Mouse (Mus musculus) myocyte (in vitro differentiated cells): ENCODE results near the gene Rapgef2. TPM values are rescaled to one million over a fixed set of nuclear protein-coding genes. Genes with fewer than 3 reads are reported as not detected.

ENCODE experiments used
- H3K27me3 ChIP-seq: one replicate; pipeline ENCODE4 v1.6.1; 2011; ENCODE audit not compliant: control insufficient read depth, insufficient read depth, insufficient read length
- H3K36me3 ChIP-seq: one replicate; pipeline ENCODE4 v1.6.1; 2011; ENCODE audit not compliant: control insufficient read depth, insufficient read depth
- H3K4me2 ChIP-seq: one replicate; pipeline ENCODE4 v1.6.1; 2011; ENCODE audit warnings: low read depth, control low read depth
- H3K4me3 ChIP-seq: one replicate; pipeline ENCODE4 v1.5.1; 2011; ENCODE audit warnings: mild to moderate bottlenecking, control low read depth, moderate library complexity
- H3K79me2 ChIP-seq: one replicate; pipeline ENCODE4 v1.6.1; 2011; ENCODE audit not compliant: control insufficient read depth, insufficient read depth
- H3ac ChIP-seq: one replicate; pipeline ENCODE4 v1.6.1; 2011; ENCODE audit not compliant: control insufficient read depth, insufficient read length
- CEBPB ChIP-seq: IDR thresholded peaks from 2 replicates; pipeline ENCODE4 v1.6.1; 2011; ENCODE audit warnings: mild to moderate bottlenecking, moderate library complexity; ENCODE audit not compliant: poor library complexity, insufficient read depth, severe bottlenecking
- E2F4 ChIP-seq: IDR thresholded peaks from one replicate; pipeline ENCODE4 v1.6.1; 2011; ENCODE audit warnings: mild to moderate bottlenecking, control low read depth, moderate library complexity; ENCODE audit not compliant: insufficient read depth
- MAX ChIP-seq: IDR thresholded peaks from one replicate; pipeline ENCODE4 v1.6.1; 2011; ENCODE audit warnings: low read depth, mild to moderate bottlenecking, control low read depth
- MYOD1 ChIP-seq, 3 experiments: IDR thresholded peaks; one replicate each; pipeline ENCODE4 v1.6.1; 2011; ENCODE audit warnings: control low read depth in 2 of 3, low read depth in 2 of 3, mild to moderate bottlenecking in 2 of 3, moderate library complexity in 1 of 3; ENCODE audit not compliant: insufficient read length in 2 of 3, control insufficient read depth in 1 of 3
- MYOG ChIP-seq, 3 experiments: IDR thresholded peaks; one replicate each; pipeline ENCODE4 v1.6.1; 2011; ENCODE audit warnings: control low read depth in 2 of 3, low read depth in 2 of 3, mild to moderate bottlenecking in 2 of 3; ENCODE audit not compliant: insufficient read length in 2 of 3, control insufficient read depth in 1 of 3, insufficient read depth in 1 of 3
- POLR2A ChIP-seq: IDR thresholded peaks from one replicate; pipeline ENCODE4 v1.6.1; 2011; ENCODE audit warnings: low read depth, mild to moderate bottlenecking, control low read depth, moderate library complexity; ENCODE audit not compliant: insufficient read length
- POLR2AphosphoS2 ChIP-seq: IDR thresholded peaks from one replicate; pipeline ENCODE4 v1.6.1; 2011; ENCODE audit warnings: low read depth, control low read depth; ENCODE audit not compliant: insufficient read length
- REST ChIP-seq: IDR thresholded peaks from one replicate; pipeline ENCODE4 v1.6.1; 2011; ENCODE audit warnings: mild to moderate bottlenecking, control low read depth, moderate library complexity; ENCODE audit not compliant: insufficient read depth, insufficient read length
- SRF ChIP-seq: IDR thresholded peaks from one replicate; pipeline ENCODE4 v1.6.1; 2011; ENCODE audit warnings: low read depth; ENCODE audit not compliant: control insufficient read depth, insufficient read length
- TCF12 ChIP-seq: IDR thresholded peaks from one replicate; pipeline ENCODE4 v1.6.1; 2011; ENCODE audit warnings: mild to moderate bottlenecking, control low read depth; ENCODE audit not compliant: poor library complexity, insufficient read depth, severe bottlenecking
- TCF3 ChIP-seq: IDR thresholded peaks from one replicate; pipeline ENCODE4 v1.6.1; 2011; ENCODE audit warnings: low read depth, control low read depth; ENCODE audit not compliant: insufficient read length
- USF1 ChIP-seq: IDR thresholded peaks from one replicate; pipeline ENCODE4 v1.6.1; 2011; ENCODE audit warnings: low read depth, mild to moderate bottlenecking, control low read depth, moderate library complexity
- polyA plus RNA-seq: library from polyadenylated mRNA; unstranded; fragments of >200 nt; fragmentation: generic; extraction: Trizol; gene quantifications from one replicate; pipeline ENCODE4 v1.2.1, GENCODE M21; 2012; ENCODE audit warnings: missing spikeins

Gene Rapgef2
- polyA plus RNA-seq, 1 experiment, result 5.8 TPM

- Histone ChIP-seq H3K36me3 (no peaks in the 10 kb centered on the region), H3K4me2 (no peak overlapping the region), H3K79me2 (no peaks in the 10 kb centered on the region), H3ac (no peak overlapping the region), H3K27me3 (no peaks in the 10 kb centered on the region), H3K4me3 (no peak overlapping the region)
- TF ChIP-seq E2F4 (no peak), MAX (no peak), USF1 (no peak), TCF12 (no peak), SRF (no peak), POLR2A (no peak), MYOD1 (IDR thresholded peaks at IDR 0.05; ENCODE audit: control insufficient read depth in 1 of 3, insufficient read length in 2 of 3, low read depth in 2 of 3) (no peak), TCF3 (no peak), MYOG (IDR thresholded peaks at IDR 0.05; ENCODE audit: control insufficient read depth in 1 of 3, insufficient read depth in 1 of 3, insufficient read length in 2 of 3, low read depth in 2 of 3) (no peak), REST (no peak), POLR2AphosphoS2 (no peak), CEBPB (no peak)
Measured at GRCm38 (mm10) chr3:79314006-79314698, 27.8 kb upstream of the Rapgef2 start.

GRCm38 (mm10) chr3:79311895-79312294 is 25.6 kb upstream of the Rapgef2 start:
- Histone ChIP-seq H3K4me2 (no peak overlapping the region), H3ac (no peak overlapping the region), H3K79me2 (no peaks in the 10 kb centered on the region), H3K4me3 (no peak overlapping the region), H3K27me3 (no peaks in the 10 kb centered on the region), H3K36me3 (no peaks in the 10 kb centered on the region)
- TF ChIP-seq USF1 (no peak), TCF3 (no peak), POLR2AphosphoS2 (no peak), MYOD1 (IDR thresholded peaks at IDR 0.05; ENCODE audit: control insufficient read depth in 1 of 3, insufficient read length in 2 of 3, low read depth in 2 of 3) (no peak), SRF (no peak), MYOG (IDR thresholded peaks at IDR 0.05; ENCODE audit: control insufficient read depth in 1 of 3, insufficient read depth in 1 of 3, insufficient read length in 2 of 3, low read depth in 2 of 3) (no peak), REST (no peak), MAX (no peak), CEBPB (no peak), TCF12 (no peak), E2F4 (no peak)

- Histone ChIP-seq H3K79me2 (no peaks in the 10 kb centered on the region), H3ac (no peak overlapping the region), H3K4me2 (no peak overlapping the region), H3K27me3 (no peaks in the 10 kb centered on the region), H3K36me3 (no peaks in the 10 kb centered on the region), H3K4me3 (no peak overlapping the region)
- TF ChIP-seq MYOD1 (IDR thresholded peaks at IDR 0.05; ENCODE audit: control insufficient read depth in 1 of 3, insufficient read length in 2 of 3, low read depth in 2 of 3) (no peak), TCF12 (no peak), SRF (no peak), E2F4 (no peak), MAX (no peak), POLR2AphosphoS2 (no peak), POLR2A (no peak), REST (no peak), CEBPB (no peak), USF1 (no peak), TCF3 (no peak), MYOG (IDR thresholded peaks at IDR 0.05; ENCODE audit: control insufficient read depth in 1 of 3, insufficient read depth in 1 of 3, insufficient read length in 2 of 3, low read depth in 2 of 3) (no peak)
Measured at GRCm38 (mm10) chr3:79310184-79310583, 23.9 kb upstream of the Rapgef2 start.

- H3K79me2 ChIP-seq, result no peaks in the 10 kb centered on the region
Measured at GRCm38 (mm10) chr3:79308605-79309004, 22.3 kb upstream of the Rapgef2 start.

More at GRCm38 (mm10) chr3:79308605-79309004, 22.3 kb upstream of the Rapgef2 start:
- no peak overlapping the region for H3ac ChIP-seq
- no peaks in the 10 kb centered on the region for H3K27me3 ChIP-seq
- no peak overlapping the region for H3K4me2 ChIP-seq
- H3K4me3 ChIP-seq, result no peak overlapping the region
- H3K36me3 ChIP-seq, result no peaks in the 10 kb centered on the region
- TF ChIP-seq SRF, result no peak
- TF ChIP-seq E2F4, result no peak
- TF ChIP-seq POLR2A, result no peak
- no peak for TF ChIP-seq CEBPB
- no peak for TF ChIP-seq TCF3
- TF ChIP-seq USF1, result no peak
- no peak for TF ChIP-seq POLR2AphosphoS2
- TF ChIP-seq MYOD1 (IDR thresholded peaks at IDR 0.05; ENCODE audit: control insufficient read depth in 1 of 3, insufficient read length in 2 of 3, low read depth in 2 of 3), result no peak
- no peak for TF ChIP-seq TCF12
- TF ChIP-seq MYOG (IDR thresholded peaks at IDR 0.05; ENCODE audit: control insufficient read depth in 1 of 3, insufficient read depth in 1 of 3, insufficient read length in 2 of 3, low read depth in 2 of 3), result no peak
- no peak for TF ChIP-seq MAX
- no peak for TF ChIP-seq REST
